Mouse (Mus musculus) megakaryocyte, embryonic 14.5 days (primary cell): ENCODE measurements around the gene Xk. TPM values are rescaled to one million over a fixed set of nuclear protein-coding genes. Genes with fewer than 3 reads are reported as not detected.
A peak's percentile ranks its signal among the peaks of the same experiment; 100 is the strongest.
"Not testable (repeated sequence)": the region's sequence is repeated elsewhere in the genome, so short reads cannot be mapped to it uniquely, and the experiment has no call there.

Source experiments
- H3K27me3 ChIP-seq: replicated peaks from 2 replicates; pipeline ENCODE3; 2012; ENCODE audit warnings: inconsistent platforms
- H3K36me3 ChIP-seq: replicated peaks from 2 replicates; pipeline ENCODE3; 2012; ENCODE audit warnings: low read length, inconsistent platforms, mixed read lengths
- H3K4me1 ChIP-seq: 2 replicates; pipeline ENCODE4 v1.6.1; 2012; ENCODE audit warnings: inconsistent platforms
- H3K4me3 ChIP-seq: replicated peaks from 2 replicates; pipeline ENCODE3; 2012; ENCODE audit warnings: moderate library complexity, mild to moderate bottlenecking, inconsistent platforms
- H3K9me3 ChIP-seq: 2 replicates; pipeline ENCODE4 v1.6.1; 2012; ENCODE audit warnings: inconsistent platforms
- FLI1 ChIP-seq: IDR thresholded peaks from 2 replicates; pipeline ENCODE4 v1.6.1; 2012; ENCODE audit warnings: low read length, inconsistent platforms, mixed read lengths
- GATA1 ChIP-seq: IDR thresholded peaks from 3 replicates; pipeline ENCODE4 v1.6.1; 2012; ENCODE audit warnings: mixed read lengths, low read length, inconsistent platforms, borderline replicate concordance
- polyA plus RNA-seq: library from polyadenylated mRNA; stranded (reverse); fragments of >175 nt; gene quantifications from 2 replicates; pipeline ENCODE4 v1.2.3, GENCODE M21; 2012; ENCODE audit warnings: low replicate concordance; ENCODE audit not compliant: insufficient read depth

Gene Xk
- polyA plus RNA-seq, 1 experiment, result 0.78 TPM

- peaks cover 9% of the 10 kb centered on the region; the same call in 1 of the 2 replicates for H3K4me1 ChIP-seq
- H3K4me3 ChIP-seq, result no peak overlapping the region
- H3K9me3 ChIP-seq, result no peaks in the 10 kb centered on the region
- H3K36me3 ChIP-seq, result no peaks in the 10 kb centered on the region
- no peak for TF ChIP-seq FLI1
- TF ChIP-seq GATA1, result no peak
- H3K27me3 ChIP-seq, result peaks cover 2% of the 10 kb centered on the region
Measured at GRCm38 (mm10) chrX:9257831-9258230, 14.7 kb upstream of the Xk start.

- Histone ChIP-seq H3K4me1 (peaks cover 9% of the 10 kb centered on the region; the same call in 1 of the 2 replicates), H3K36me3 (no peaks in the 10 kb centered on the region), H3K4me3 (no peak overlapping the region), H3K9me3 (no peaks in the 10 kb centered on the region), H3K27me3 (peaks cover 2% of the 10 kb centered on the region)
- TF ChIP-seq FLI1 (no peak), GATA1 (no peak)
Measured at GRCm38 (mm10) chrX:9259267-9259666, 13.3 kb upstream of the Xk start.

- TF ChIP-seq GATA1 (no peak), FLI1 (no peak)
- Histone ChIP-seq H3K4me1 (peaks cover 4% of the 10 kb centered on the region), H3K27me3 (peaks cover 6% of the 10 kb centered on the region), H3K4me3 (no peak overlapping the region), H3K36me3 (no peaks in the 10 kb centered on the region), H3K9me3 (peaks cover 8% of the 10 kb centered on the region)
Measured at GRCm38 (mm10) chrX:9271112-9271511, 1.4 kb upstream of the Xk start.

- peaks cover 6% of the 10 kb centered on the region for H3K27me3 ChIP-seq
- TF ChIP-seq FLI1, result no peak
- TF ChIP-seq GATA1, result no peak
- H3K36me3 ChIP-seq, result no peaks in the 10 kb centered on the region
- peak overlapping the region; percentile 94 for H3K4me3 ChIP-seq
- H3K4me1 ChIP-seq, result peaks cover 4% of the 10 kb centered on the region
- H3K9me3 ChIP-seq, result peaks cover 8% of the 10 kb centered on the region
Measured at GRCm38 (mm10) chrX:9271947-9272459, 553 bp upstream of the Xk start.

- Histone ChIP-seq H3K4me1 (peaks cover 4% of the 10 kb centered on the region), H3K9me3 (peaks cover 8% of the 10 kb centered on the region), H3K27me3 (peaks cover 6% of the 10 kb centered on the region), H3K4me3 (peak overlapping the region; percentile 94), H3K36me3 (no peaks in the 10 kb centered on the region)
- TF ChIP-seq FLI1, result no peak
- TF ChIP-seq GATA1, result no peak
Measured at GRCm38 (mm10) chrX:9273377-9274002, 934 bp downstream of the Xk start.

- TF ChIP-seq FLI1, result no peak
- TF ChIP-seq GATA1, result no peak
- Histone ChIP-seq H3K36me3 (no peaks in the 10 kb centered on the region), H3K4me1 (peaks cover 4% of the 10 kb centered on the region), H3K27me3 (peaks cover 6% of the 10 kb centered on the region), H3K4me3 (no peak overlapping the region), H3K9me3 (peaks cover 8% of the 10 kb centered on the region)
Measured at GRCm38 (mm10) chrX:9274321-9274720, 1.8 kb downstream of the Xk start.

- not testable (repeated sequence) for H3K27me3 ChIP-seq, H3K36me3 ChIP-seq, H3K4me3 ChIP-seq, H3K4me1 ChIP-seq, H3K9me3 ChIP-seq
Measured at GRCm38 (mm10) chrX:9283464-9283863, 10.9 kb downstream of the Xk start, which contains the start of gene H2al1m. TSS of gene H2al1m (plus strand) at chrX:9283764.

- not testable (repeated sequence) for H3K9me3 ChIP-seq, H3K4me1 ChIP-seq, H3K27me3 ChIP-seq, H3K4me3 ChIP-seq, H3K36me3 ChIP-seq
Measured at GRCm38 (mm10) chrX:9293140-9293829, 20.7 kb downstream of the Xk start.

GRCm38 (mm10) chrX:9298413-9298864 is 25.9 kb downstream of the Xk start:
- no peak for TF ChIP-seq GATA1
- TF ChIP-seq FLI1, result no peak
- Histone ChIP-seq H3K36me3 (no peaks in the 10 kb centered on the region), H3K4me3 (no peak overlapping the region), H3K9me3 (no peaks in the 10 kb centered on the region), H3K4me1 (peaks cover 13% of the 10 kb centered on the region), H3K27me3 (no peaks in the 10 kb centered on the region)

- TF ChIP-seq FLI1, result no peak
- TF ChIP-seq GATA1, result no peak
- H3K36me3 ChIP-seq, result no peaks in the 10 kb centered on the region
- H3K27me3 ChIP-seq, result no peaks in the 10 kb centered on the region
- H3K4me3 ChIP-seq, result no peak overlapping the region
- H3K9me3 ChIP-seq, result no peaks in the 10 kb centered on the region
- peaks cover 17% of the 10 kb centered on the region for H3K4me1 ChIP-seq
Measured at GRCm38 (mm10) chrX:9302791-9303190, 30.2 kb downstream of the Xk start.

GRCm38 (mm10) chrX:9303455-9303854 is 30.9 kb downstream of the Xk start:
- H3K36me3 ChIP-seq, result no peaks in the 10 kb centered on the region
- H3K9me3 ChIP-seq, result no peaks in the 10 kb centered on the region
- peaks cover 15% of the 10 kb centered on the region for H3K4me1 ChIP-seq

GRCm38 (mm10) chrX:9316457-9316856 is 43.9 kb downstream of the Xk start:
- not testable (repeated sequence) for H3K4me3 ChIP-seq, H3K9me3 ChIP-seq, H3K36me3 ChIP-seq, H3K27me3 ChIP-seq, H3K4me1 ChIP-seq

More at GRCm38 (mm10) chrX:9303455-9303854, 30.9 kb downstream of the Xk start:
- no peaks in the 10 kb centered on the region for H3K27me3 ChIP-seq
- no peak overlapping the region for H3K4me3 ChIP-seq
- no peak for TF ChIP-seq FLI1
- TF ChIP-seq GATA1, result no peak

GRCm38 (mm10) chrX:9327954-9328353 is 55.4 kb downstream of the Xk start:
- H3K4me3 ChIP-seq, H3K27me3 ChIP-seq, H3K4me1 ChIP-seq, H3K36me3 ChIP-seq: not testable (repeated sequence)
- peaks cover 11% of the 10 kb centered on the region for H3K9me3 ChIP-seq

- H3K4me1 ChIP-seq, H3K36me3 ChIP-seq, H3K27me3 ChIP-seq, H3K4me3 ChIP-seq: not testable (repeated sequence)
- peaks cover 11% of the 10 kb centered on the region for H3K9me3 ChIP-seq
Measured at GRCm38 (mm10) chrX:9332366-9332962, 59.9 kb downstream of the Xk start.
